Mouse (Mus musculus) forebrain, embryonic 15.5 days (tissue): ENCODE measurements around the gene Kntc1. TPM values are rescaled to one million over a fixed set of nuclear protein-coding genes. Genes with fewer than 3 reads are reported as not detected.

Source experiments
- ATAC-seq: fragments of 200-750 bp; cut with Nextera tagmentation; replicated peaks from 2 replicates; pipeline ENCODE4 v1.8.0; 2017; ENCODE audit warnings: mild to moderate bottlenecking, moderate TSS enrichment, moderate library complexity
- H3K27ac ChIP-seq: fragments of 300-500 bp; sonication (generic); replicated peaks from 2 replicates; pipeline ENCODE4 v1.5.1; 2015; ENCODE audit warnings: mild to moderate bottlenecking, inconsistent platforms
- H3K27me3 ChIP-seq: fragments of 300-500 bp; sonication (generic); 2 replicates; pipeline ENCODE4 v1.6.1; 2015; ENCODE audit warnings: inconsistent platforms
- H3K36me3 ChIP-seq: fragments of 300-500 bp; sonication (generic); 2 replicates; pipeline ENCODE4 v1.6.1; 2015; ENCODE audit warnings: mild to moderate bottlenecking, inconsistent platforms
- H3K4me1 ChIP-seq: fragments of 300-500 bp; sonication (generic); 2 replicates; pipeline ENCODE4 v1.6.1; 2015; ENCODE audit warnings: inconsistent platforms
- H3K4me2 ChIP-seq: fragments of 300-500 bp; sonication (generic); replicated peaks from 2 replicates; pipeline ENCODE4 v1.6.1; 2015; ENCODE audit warnings: mild to moderate bottlenecking, inconsistent platforms
- H3K4me3 ChIP-seq: fragments of 300-500 bp; sonication (generic); 2 replicates; pipeline ENCODE4 v1.5.1; 2015; ENCODE audit warnings: mild to moderate bottlenecking, inconsistent platforms
- H3K9ac ChIP-seq: fragments of 300-500 bp; sonication (generic); replicated peaks from 2 replicates; pipeline ENCODE4 v1.6.1; 2015; ENCODE audit warnings: mild to moderate bottlenecking, inconsistent platforms
- H3K9me3 ChIP-seq: fragments of 300-500 bp; sonication (generic); 2 replicates; pipeline ENCODE4 v1.6.1; 2016; ENCODE audit warnings: inconsistent platforms
- WGBS: fragments of 180-500 bp; shearing (Covaris S2); methylation state at CpG from one replicate; pipeline ENCODE4 v1.1.7; 2015; ENCODE audit warnings: mixed read lengths; 5-methylcytosine and 5-hydroxymethylcytosine counted together
- polyA plus RNA-seq: library from polyadenylated mRNA; unstranded; fragments of >200 nt; fragmentation: Nextera tagmentation; extraction: Ambion mirVana; gene quantifications from 2 replicates; pipeline ENCODE4 v1.2.1, GENCODE M21; 2015

Kntc1 gene
- polyA plus RNA-seq, 1 experiment from 2014 or later, result 12.7 TPM

GRCm38 (mm10) chr5:123818941-123819577 lies 69.5 kb downstream of the Kntc1 start:
- Histone ChIP-seq H3K4me2 (no peak overlapping the region), H3K4me1 (no peaks in the 10 kb centered on the region), H3K9me3 (no peaks in the 10 kb centered on the region), H3K9ac (no peak overlapping the region), H3K27ac (no peak overlapping the region), H3K4me3 (no peak overlapping the region), H3K27me3 (no peaks in the 10 kb centered on the region), H3K36me3 (no peaks in the 10 kb centered on the region)
- no peak for ATAC-seq
- WGBS, result 92% methylated on average over 19 of the region's 19 CpGs

- Histone ChIP-seq H3K9me3 (no peaks in the 10 kb centered on the region), H3K4me3 (no peak overlapping the region), H3K9ac (no peak overlapping the region), H3K4me2 (no peak overlapping the region), H3K4me1 (no peaks in the 10 kb centered on the region), H3K27me3 (no peaks in the 10 kb centered on the region), H3K27ac (no peak overlapping the region), H3K36me3 (no peaks in the 10 kb centered on the region)
- 85% methylated on average over 9 of the region's 9 CpGs for WGBS
- no peak for ATAC-seq
Observed at GRCm38 (mm10) chr5:123820501-123821263, 71.2 kb downstream of the Kntc1 start.

GRCm38 (mm10) chr5:123821264-123821571 lies 71.7 kb downstream of the Kntc1 start:
- ATAC-seq, result no peak
- Histone ChIP-seq H3K36me3 (no peaks in the 10 kb centered on the region), H3K9ac (no peak overlapping the region), H3K4me2 (no peak overlapping the region), H3K4me1 (no peaks in the 10 kb centered on the region), H3K27me3 (no peaks in the 10 kb centered on the region), H3K27ac (no peak overlapping the region), H3K4me3 (no peak overlapping the region), H3K9me3 (no peaks in the 10 kb centered on the region)
- 87% methylated on average over 3 of the region's 3 CpGs for WGBS

- Histone ChIP-seq H3K4me1 (no peaks in the 10 kb centered on the region), H3K9me3 (no peaks in the 10 kb centered on the region), H3K9ac (no peak overlapping the region), H3K27ac (peak overlapping the region; percentile 46), H3K4me3 (no peak overlapping the region), H3K27me3 (no peaks in the 10 kb centered on the region), H3K36me3 (no peaks in the 10 kb centered on the region), H3K4me2 (no peak overlapping the region)
- no peak for ATAC-seq
- WGBS, result 34% methylated on average over 7 of the region's 7 CpGs
Observed at GRCm38 (mm10) chr5:123822706-123823105, 73.2 kb downstream of the Kntc1 start.

GRCm38 (mm10) chr5:123827659-123828091 lies 78.2 kb downstream of the Kntc1 start:
- H3K27me3 ChIP-seq, result no peaks in the 10 kb centered on the region
- no peaks in the 10 kb centered on the region for H3K36me3 ChIP-seq
- 88% methylated on average over 6 of the region's 6 CpGs for WGBS
- ATAC-seq, result no peak
- no peak overlapping the region for H3K4me2 ChIP-seq
- H3K4me1 ChIP-seq, result no peaks in the 10 kb centered on the region
- H3K27ac ChIP-seq, result no peak overlapping the region
- H3K9me3 ChIP-seq, result no peaks in the 10 kb centered on the region
- no peak overlapping the region for H3K4me3 ChIP-seq
- no peak overlapping the region for H3K9ac ChIP-seq

- Histone ChIP-seq H3K9me3 (no peaks in the 10 kb centered on the region), H3K36me3 (no peaks in the 10 kb centered on the region), H3K4me1 (no peaks in the 10 kb centered on the region), H3K4me3 (no peak overlapping the region), H3K27me3 (no peaks in the 10 kb centered on the region), H3K9ac (no peak overlapping the region), H3K4me2 (no peak overlapping the region), H3K27ac (no peak overlapping the region)
- no peak for ATAC-seq
- 89% methylated on average over 7 of the region's 7 CpGs for WGBS
Observed at GRCm38 (mm10) chr5:123832309-123832708, 82.8 kb downstream of the Kntc1 start.

- Histone ChIP-seq H3K9me3 (no peaks in the 10 kb centered on the region), H3K27ac (no peak overlapping the region), H3K4me2 (no peak overlapping the region), H3K36me3 (no peaks in the 10 kb centered on the region), H3K4me3 (no peak overlapping the region), H3K9ac (no peak overlapping the region), H3K4me1 (no peaks in the 10 kb centered on the region), H3K27me3 (no peaks in the 10 kb centered on the region)
- ATAC-seq, result no peak
- WGBS, result 76% methylated on average over 3 of the region's 3 CpGs
Observed at GRCm38 (mm10) chr5:123834836-123835235, 85.3 kb downstream of the Kntc1 start.

GRCm38 (mm10) chr5:123837371-123837770 lies 87.9 kb downstream of the Kntc1 start:
- no peak overlapping the region for H3K4me2 ChIP-seq
- 45% methylated on average over 4 of the region's 4 CpGs for WGBS
- H3K4me1 ChIP-seq, result no peaks in the 10 kb centered on the region
- H3K9ac ChIP-seq, result no peak overlapping the region
- no peak overlapping the region for H3K27ac ChIP-seq
- no peak for ATAC-seq
- H3K36me3 ChIP-seq, result no peaks in the 10 kb centered on the region
- no peaks in the 10 kb centered on the region for H3K27me3 ChIP-seq
- no peaks in the 10 kb centered on the region for H3K9me3 ChIP-seq
- H3K4me3 ChIP-seq, result no peak overlapping the region

GRCm38 (mm10) chr5:123842221-123842934 lies 92.9 kb downstream of the Kntc1 start:
- Histone ChIP-seq H3K36me3 (no peaks in the 10 kb centered on the region), H3K9me3 (no peaks in the 10 kb centered on the region), H3K27ac (no peak overlapping the region), H3K9ac (no peak overlapping the region), H3K27me3 (no peaks in the 10 kb centered on the region), H3K4me3 (no peak overlapping the region), H3K4me1 (0 out of 2 replicates have a peak, but pooled peaks cover 3% of the 10 kb centered on the region), H3K4me2 (no peak overlapping the region)
- 63% methylated on average over 11 of the region's 11 CpGs for WGBS
- no peak for ATAC-seq

DNA sequence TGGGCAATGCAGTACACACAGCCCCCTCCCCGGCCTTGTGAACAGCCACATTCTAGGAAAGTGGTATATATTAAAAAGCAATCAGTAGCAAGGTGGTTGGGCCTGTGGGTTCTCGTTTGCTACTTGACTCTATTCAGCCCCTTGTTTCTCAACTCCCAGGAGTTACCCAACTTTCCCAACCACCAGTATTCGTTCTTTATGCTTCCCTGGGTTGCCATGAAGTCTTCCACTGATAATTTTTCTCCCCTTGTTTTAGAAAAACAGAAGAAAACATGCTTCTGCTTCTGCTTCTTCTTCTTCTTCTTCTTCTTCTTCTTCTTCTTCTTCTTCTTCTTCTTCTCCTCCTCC lies 93.4 kb downstream of the Kntc1 start:
- ATAC-seq, result no peak
- H3K27me3 ChIP-seq, result no peaks in the 10 kb centered on the region
- WGBS, result 73% methylated on average over 3 of the region's 3 CpGs

GRCm38 (mm10) chr5:123843816-123844215 lies 94.3 kb downstream of the Kntc1 start:
- H3K4me2 ChIP-seq, result no peak overlapping the region
- H3K36me3 ChIP-seq, result no peaks in the 10 kb centered on the region
- H3K27ac ChIP-seq, result no peak overlapping the region
- H3K27me3 ChIP-seq, result no peaks in the 10 kb centered on the region
- no peak overlapping the region for H3K4me3 ChIP-seq
- 27% methylated on average over 4 of the region's 4 CpGs for WGBS
- H3K9ac ChIP-seq, result no peak overlapping the region
- ATAC-seq, result no peak
- no peaks in the 10 kb centered on the region for H3K9me3 ChIP-seq
- 0 out of 2 replicates have a peak, but pooled peaks cover 3% of the 10 kb centered on the region for H3K4me1 ChIP-seq

More for the DNA sequence above, 93.4 kb downstream of the Kntc1 start:
- Histone ChIP-seq H3K9ac (no peak overlapping the region), H3K36me3 (no peaks in the 10 kb centered on the region), H3K9me3 (no peaks in the 10 kb centered on the region), H3K4me3 (no peak overlapping the region), H3K4me1 (0 out of 2 replicates have a peak, but pooled peaks cover 3% of the 10 kb centered on the region), H3K27ac (no peak overlapping the region), H3K4me2 (no peak overlapping the region)

DNA sequence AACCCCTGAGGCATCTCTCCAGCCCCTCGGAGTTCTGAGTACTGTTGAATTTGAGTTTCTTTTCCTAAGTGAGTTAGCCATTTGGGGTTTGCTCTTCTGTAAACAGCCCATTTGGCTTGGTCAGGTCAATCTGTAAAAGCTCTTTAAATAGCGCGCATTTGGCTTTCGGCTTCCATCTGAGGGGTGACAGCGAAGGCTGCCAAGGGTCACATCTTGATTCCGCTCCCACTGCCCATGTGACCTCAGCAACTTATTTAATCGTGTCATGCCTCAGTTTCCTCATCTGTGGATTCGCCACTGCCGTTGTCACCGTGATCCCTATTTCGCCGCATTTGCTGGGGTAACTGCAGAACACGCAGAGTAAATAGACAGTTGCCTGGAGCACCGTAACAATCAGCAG lies 94.8 kb downstream of the Kntc1 start:
- Histone ChIP-seq H3K27ac (no peak overlapping the region), H3K9ac (no peak overlapping the region), H3K4me1 (0 out of 2 replicates have a peak, but pooled peaks cover 3% of the 10 kb centered on the region), H3K4me3 (no peak overlapping the region), H3K4me2 (no peak overlapping the region), H3K27me3 (no peaks in the 10 kb centered on the region), H3K36me3 (no peaks in the 10 kb centered on the region), H3K9me3 (no peaks in the 10 kb centered on the region)
- no peak for ATAC-seq
- whole genome bisulfite sequencing, result 94% methylated on average over 14 of the region's 14 CpGs
